Mouse (Mus musculus): Measurements from ENCODE around the gene Spg11.

DNA sequence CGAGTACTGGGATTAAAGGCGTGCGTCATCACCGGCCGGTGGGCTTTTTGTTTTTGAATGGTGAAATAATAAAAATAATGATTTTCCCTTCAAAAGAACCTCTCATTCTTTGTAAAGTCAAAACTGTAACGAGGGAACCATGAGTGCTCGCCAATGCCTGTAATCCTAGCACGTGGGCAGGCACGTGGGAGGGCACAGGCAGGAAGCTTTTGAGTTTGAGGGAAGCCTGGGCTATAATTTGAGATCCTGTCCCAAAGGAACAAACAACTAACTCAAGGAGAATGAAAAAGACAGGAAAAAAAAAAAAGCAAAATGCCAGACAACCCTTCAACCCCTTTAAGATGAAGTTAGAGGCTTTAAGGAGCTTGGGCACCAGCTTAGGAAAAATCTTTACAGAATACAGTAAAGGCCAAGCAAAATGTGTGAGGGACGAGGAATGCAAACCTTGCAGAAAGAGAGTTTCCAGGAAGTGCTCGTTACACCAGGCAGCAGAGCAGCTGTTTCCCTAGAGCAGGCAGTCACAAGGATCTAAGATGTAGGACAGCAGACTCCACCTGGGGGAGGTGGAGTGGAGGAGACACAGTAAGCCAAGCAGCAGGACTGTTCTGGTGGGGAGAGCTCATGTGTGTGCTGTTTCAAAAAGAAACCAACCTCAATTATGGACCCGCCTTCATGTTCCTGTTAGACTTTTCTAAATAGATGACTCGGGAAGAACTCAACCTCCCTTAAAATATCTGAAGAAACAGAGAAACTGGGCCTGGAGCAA is 45.4 kb upstream of the Spg11 start:
- TF ChIP-seq GATA2 (IDR thresholded peaks at IDR 0.05; ENCODE audit: borderline replicate concordance, low read depth, low read length): no peak
- no peak for TF ChIP-seq CTCF (IDR thresholded peaks at IDR 0.05; ENCODE audit: low read depth, low read length)
- no peak for TF ChIP-seq GATA1 (IDR thresholded peaks at IDR 0.05; ENCODE audit: borderline replicate concordance, low read length)
